Mouse (Mus musculus): Measurements from ENCODE around the gene Dnah8.

Gene Dnah8

DNA sequence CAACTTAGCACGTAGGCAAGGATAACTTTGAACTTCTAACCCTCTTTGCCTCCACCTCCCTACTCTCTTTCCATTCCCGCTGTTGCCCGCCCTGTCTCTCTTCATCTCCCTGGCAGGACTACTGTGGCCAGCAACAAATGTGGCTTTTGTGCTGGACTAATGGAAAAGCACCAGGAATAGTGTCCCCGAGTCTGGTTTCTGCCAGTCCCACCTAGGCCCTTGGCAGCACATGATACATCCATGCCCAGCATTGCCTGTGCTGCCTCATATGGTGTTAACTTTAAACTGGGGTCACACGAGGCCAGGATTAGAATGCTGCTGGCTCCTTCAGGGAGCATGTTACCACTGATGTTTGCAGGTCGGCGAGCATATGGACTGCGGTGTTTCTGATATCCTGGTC is 164.2 kb downstream of the Dnah8 start:
- Histone ChIP-seq H3K36me3 (ENCODE audit: insufficient read depth, low read length) (peaks cover 92% of the 10 kb centered on the region), H3K27me3 (ENCODE audit: insufficient read depth, low read length) (no peaks in the 10 kb centered on the region), H3K4me3 (replicated peaks; ENCODE audit: low read length) (no peak overlapping the region), H3K4me1 (replicated peaks; ENCODE audit: low read depth, low read length) (peaks cover 10% of the 10 kb centered on the region), H3K9me3 (ENCODE audit: low read length) (peaks cover 8% of the 10 kb centered on the region)
- no peak for TF ChIP-seq CTCF (conservative IDR thresholded peaks at IDR 0.05; ENCODE audit: low read length)
- TF ChIP-seq POU5F1 (IDR thresholded peaks at IDR 0.05; ENCODE audit: borderline replicate concordance, low read length): no peak
- TF ChIP-seq NANOG (IDR thresholded peaks at IDR 0.05; ENCODE audit: borderline replicate concordance, low read length): no peak

DNA sequence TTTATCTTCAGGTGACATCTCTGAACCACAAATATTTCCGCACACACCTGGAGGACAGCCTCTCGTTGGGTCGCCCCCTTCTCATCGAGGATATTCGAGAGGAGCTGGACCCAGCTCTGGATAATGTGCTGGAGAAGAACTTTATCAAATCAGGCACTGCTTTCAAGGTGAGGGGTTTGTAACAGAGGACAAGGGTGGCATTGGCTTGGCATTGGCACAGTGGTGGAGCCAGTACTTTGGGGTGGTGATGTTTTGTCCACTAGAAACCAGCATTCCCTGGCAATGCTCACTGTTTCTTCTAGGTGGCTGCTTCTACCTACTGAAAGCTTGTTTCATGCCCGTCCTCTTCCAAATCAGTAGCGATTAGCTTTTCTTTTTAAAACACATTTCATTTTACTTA is 166.7 kb downstream of the Dnah8 start:
- TF ChIP-seq NANOG (IDR thresholded peaks at IDR 0.05; ENCODE audit: borderline replicate concordance, low read length) (no peak), POU5F1 (IDR thresholded peaks at IDR 0.05; ENCODE audit: borderline replicate concordance, low read length) (no peak)
- no peak overlapping the region for H3K4me3 ChIP-seq (replicated peaks; ENCODE audit: low read length)
- H3K4me1 ChIP-seq (replicated peaks; ENCODE audit: low read depth, low read length): no peaks in the 10 kb centered on the region
- H3K27me3 ChIP-seq (ENCODE audit: insufficient read depth, low read length): no peaks in the 10 kb centered on the region
- H3K9me3 ChIP-seq (ENCODE audit: low read length): peaks cover 8% of the 10 kb centered on the region
- peaks cover 88% of the 10 kb centered on the region for H3K36me3 ChIP-seq (ENCODE audit: insufficient read depth, low read length)

DNA sequence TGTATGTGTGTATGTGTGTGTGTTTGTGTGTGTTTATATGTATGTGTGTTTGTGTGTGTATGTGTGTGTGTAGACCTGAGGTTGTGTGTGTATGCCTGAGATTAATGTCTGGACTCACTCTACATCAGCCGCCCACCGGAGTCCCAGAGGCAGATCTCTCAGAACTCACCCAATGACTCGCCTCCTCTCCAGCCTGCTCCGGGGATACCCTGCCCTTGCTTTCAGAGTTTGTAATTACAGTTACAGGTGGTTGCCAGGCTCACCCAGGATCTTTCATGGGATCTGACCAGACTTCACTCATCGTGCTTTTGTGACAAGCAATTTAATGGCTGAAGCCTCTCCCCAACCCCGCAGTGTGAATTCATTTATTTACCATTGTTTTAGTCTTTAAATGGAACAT is 168.2 kb downstream of the Dnah8 start:
- no peak overlapping the region for H3K4me3 ChIP-seq (replicated peaks; ENCODE audit: low read length)
- H3K27me3 ChIP-seq (ENCODE audit: insufficient read depth, low read length): no peaks in the 10 kb centered on the region
- no peaks in the 10 kb centered on the region for H3K4me1 ChIP-seq (replicated peaks; ENCODE audit: low read depth, low read length)
- peaks cover 90% of the 10 kb centered on the region for H3K36me3 ChIP-seq (ENCODE audit: insufficient read depth, low read length)
- H3K9me3 ChIP-seq (ENCODE audit: low read length): peaks cover 3% of the 10 kb centered on the region; the same call in 1 of the 2 replicates
- no peak for TF ChIP-seq CTCF (conservative IDR thresholded peaks at IDR 0.05; ENCODE audit: low read length)
- no peak for TF ChIP-seq NANOG (IDR thresholded peaks at IDR 0.05; ENCODE audit: borderline replicate concordance, low read length)
- TF ChIP-seq POU5F1 (IDR thresholded peaks at IDR 0.05; ENCODE audit: borderline replicate concordance, low read length): no peak

- Histone ChIP-seq H3K27me3 (ENCODE audit: insufficient read depth, low read length) (no peaks in the 10 kb centered on the region), H3K9me3 (ENCODE audit: low read length) (no peaks in the 10 kb centered on the region), H3K36me3 (ENCODE audit: insufficient read depth, low read length) (peaks cover 78% of the 10 kb centered on the region), H3K4me3 (replicated peaks; ENCODE audit: low read length) (no peak overlapping the region), H3K4me1 (replicated peaks; ENCODE audit: low read depth, low read length) (peaks cover 21% of the 10 kb centered on the region)
- no peak for TF ChIP-seq CTCF (conservative IDR thresholded peaks at IDR 0.05; ENCODE audit: low read length)
- TF ChIP-seq POU5F1 (IDR thresholded peaks at IDR 0.05; ENCODE audit: borderline replicate concordance, low read length): no peak
- TF ChIP-seq NANOG (IDR thresholded peaks at IDR 0.05; ENCODE audit: borderline replicate concordance, low read length): no peak
Measured at GRCm38 (mm10) chr17:30796616-30797015, 172.5 kb downstream of the Dnah8 start.

DNA sequence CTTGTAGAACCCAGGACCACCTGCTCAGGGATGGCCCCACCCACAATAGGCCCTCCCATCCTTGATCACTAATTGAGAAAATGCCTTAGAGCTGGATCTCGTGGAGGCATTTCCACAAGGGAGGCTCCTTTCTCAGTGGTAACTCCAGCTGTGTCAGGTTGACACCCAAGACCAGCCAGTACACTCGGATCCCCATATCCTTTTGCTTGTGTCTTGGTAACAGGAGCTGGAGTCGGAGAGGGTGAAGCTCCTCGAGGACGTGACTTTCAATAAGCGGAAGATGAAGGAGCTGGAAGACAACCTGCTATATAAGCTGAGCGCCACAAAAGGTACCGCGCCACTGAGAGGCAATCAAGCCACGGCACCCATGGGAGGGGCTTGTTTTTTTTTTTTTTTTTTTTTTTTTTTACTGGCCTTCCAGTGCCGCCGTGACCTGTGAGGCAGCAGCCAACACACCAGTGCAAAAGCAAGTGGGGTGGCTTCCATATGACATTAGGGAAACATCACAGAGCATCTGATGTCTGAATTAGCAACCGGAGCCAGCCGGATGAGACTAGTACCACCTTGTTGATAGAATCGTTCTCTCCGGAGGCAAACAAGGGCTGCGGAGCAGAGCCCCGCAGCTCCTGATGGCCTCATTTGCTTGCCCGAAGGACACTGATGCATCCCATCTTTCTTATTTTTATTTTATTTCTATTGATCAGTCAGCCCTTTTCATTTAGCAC is 176.3 kb downstream of the Dnah8 start:
- Histone ChIP-seq H3K4me1 (replicated peaks; ENCODE audit: low read depth, low read length) (peaks cover 24% of the 10 kb centered on the region), H3K27me3 (ENCODE audit: insufficient read depth, low read length) (no peaks in the 10 kb centered on the region), H3K9me3 (ENCODE audit: low read length) (peaks cover 6% of the 10 kb centered on the region; the same call in 1 of the 2 replicates), H3K36me3 (ENCODE audit: insufficient read depth, low read length) (peaks cover 86% of the 10 kb centered on the region), H3K4me3 (replicated peaks; ENCODE audit: low read length) (no peak overlapping the region)
- TF ChIP-seq CTCF (conservative IDR thresholded peaks at IDR 0.05; ENCODE audit: low read length) (no peak), NANOG (IDR thresholded peaks at IDR 0.05; ENCODE audit: borderline replicate concordance, low read length) (0 out of 2 replicates have a peak, but pooled peaks have one; percentile 15), POU5F1 (IDR thresholded peaks at IDR 0.05; ENCODE audit: borderline replicate concordance, low read length) (no peak)

DNA sequence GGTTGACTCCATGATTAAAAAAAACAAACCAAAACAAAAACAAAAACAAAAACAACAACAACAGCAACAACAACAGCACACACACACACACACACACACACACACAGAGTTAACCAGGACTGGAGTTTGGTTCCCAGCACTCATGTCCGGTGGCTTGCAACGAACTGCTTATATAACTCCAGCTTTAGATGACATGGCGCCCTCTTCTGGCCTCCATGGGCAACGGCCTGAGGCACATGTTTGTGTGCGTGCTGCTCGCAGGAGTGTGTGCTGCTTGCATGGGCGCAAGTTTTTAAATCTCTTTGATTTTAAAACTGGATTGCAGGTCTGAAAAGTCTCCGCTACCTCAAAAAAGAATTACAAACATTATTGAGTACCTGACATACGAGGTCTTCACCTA is 179.5 kb downstream of the Dnah8 start:
- TF ChIP-seq NANOG (IDR thresholded peaks at IDR 0.05; ENCODE audit: borderline replicate concordance, low read length) (no peak), CTCF (conservative IDR thresholded peaks at IDR 0.05; ENCODE audit: low read length) (peak; percentile 81)
- H3K36me3 ChIP-seq (ENCODE audit: insufficient read depth, low read length): peaks cover 95% of the 10 kb centered on the region
- no peak overlapping the region for H3K4me3 ChIP-seq (replicated peaks; ENCODE audit: low read length)
- H3K9me3 ChIP-seq (ENCODE audit: low read length): peaks cover 6% of the 10 kb centered on the region; the same call in 1 of the 2 replicates
- H3K4me1 ChIP-seq (replicated peaks; ENCODE audit: low read depth, low read length): peaks cover 32% of the 10 kb centered on the region
- no peaks in the 10 kb centered on the region for H3K27me3 ChIP-seq (ENCODE audit: insufficient read depth, low read length)

GRCm38 (mm10) chr17:30804955-30805354 is 180.8 kb downstream of the Dnah8 start:
- peaks cover 6% of the 10 kb centered on the region; the same call in 1 of the 2 replicates for H3K9me3 ChIP-seq (ENCODE audit: low read length)
- no peaks in the 10 kb centered on the region for H3K27me3 ChIP-seq (ENCODE audit: insufficient read depth, low read length)
- TF ChIP-seq NANOG (IDR thresholded peaks at IDR 0.05; ENCODE audit: borderline replicate concordance, low read length) (no peak), CTCF (conservative IDR thresholded peaks at IDR 0.05; ENCODE audit: low read length) (no peak), POU5F1 (IDR thresholded peaks at IDR 0.05; ENCODE audit: borderline replicate concordance, low read length) (no peak)
- no peak overlapping the region for H3K4me3 ChIP-seq (replicated peaks; ENCODE audit: low read length)
- H3K4me1 ChIP-seq (replicated peaks; ENCODE audit: low read depth, low read length): peaks cover 23% of the 10 kb centered on the region
- H3K36me3 ChIP-seq (ENCODE audit: insufficient read depth, low read length): peaks cover 98% of the 10 kb centered on the region

- no peaks in the 10 kb centered on the region for H3K27me3 ChIP-seq (ENCODE audit: insufficient read depth, low read length)
- H3K4me3 ChIP-seq (replicated peaks; ENCODE audit: low read length): no peak overlapping the region
- no peak for TF ChIP-seq CTCF (conservative IDR thresholded peaks at IDR 0.05; ENCODE audit: low read length)
- no peak for TF ChIP-seq POU5F1 (IDR thresholded peaks at IDR 0.05; ENCODE audit: borderline replicate concordance, low read length)
- no peak for TF ChIP-seq NANOG (IDR thresholded peaks at IDR 0.05; ENCODE audit: borderline replicate concordance, low read length)
- H3K9me3 ChIP-seq (ENCODE audit: low read length): peaks cover 6% of the 10 kb centered on the region; the same call in 1 of the 2 replicates
- H3K36me3 ChIP-seq (ENCODE audit: insufficient read depth, low read length): peaks cover 99% of the 10 kb centered on the region
- peaks cover 17% of the 10 kb centered on the region for H3K4me1 ChIP-seq (replicated peaks; ENCODE audit: low read depth, low read length)
Measured at GRCm38 (mm10) chr17:30805511-30806059, 181.4 kb downstream of the Dnah8 start.
